Mouse (Mus musculus) cerebellum, adult 2 months (tissue): ENCODE data around the gene Elmsan1. TPM values are rescaled to one million over a fixed set of nuclear protein-coding genes. Genes with fewer than 3 reads are reported as not detected.

Experiments
- DNase-seq, 2 experiments: peaks; one replicate each; pipeline ENCODE4 v3.0.0; 2021
- H3K27ac ChIP-seq: fragments of 200-500 bp; 2 replicates; pipeline ENCODE4 v1.5.1; 2012; ENCODE audit warnings: low read length, control low read depth, inconsistent platforms; ENCODE audit not compliant: insufficient read depth
- H3K27me3 ChIP-seq: fragments of 200-500 bp; 2 replicates; pipeline ENCODE4 v1.6.1; 2012; ENCODE audit warnings: inconsistent platforms, mild to moderate bottlenecking, low read length, moderate library complexity; ENCODE audit not compliant: control insufficient read depth, insufficient read depth
- H3K4me1 ChIP-seq: fragments of 200-500 bp; 2 replicates; pipeline ENCODE4 v1.6.1; 2011; ENCODE audit warnings: low read length; ENCODE audit not compliant: control insufficient read depth, insufficient read depth
- H3K4me3 ChIP-seq: fragments of 200-500 bp; replicated peaks from 2 replicates; pipeline ENCODE3; 2011; ENCODE audit warnings: mild to moderate bottlenecking, low read depth, low read length, control low read depth; ENCODE audit not compliant: insufficient read depth
- CTCF ChIP-seq: fragments of 200-500 bp; IDR thresholded peaks from 2 replicates; pipeline ENCODE4 v1.5.1; 2011; ENCODE audit warnings: low read depth, mild to moderate bottlenecking, control low read depth, low read length, moderate library complexity, borderline replicate concordance; ENCODE audit not compliant: insufficient read depth
- POLR2A ChIP-seq: fragments of 200-500 bp; IDR thresholded peaks from 2 replicates; pipeline ENCODE4 v1.6.1; 2011; ENCODE audit warnings: low read length, control low read depth, borderline replicate concordance; ENCODE audit not compliant: insufficient read depth
- WGBS: fragments of 180-500 bp; shearing (Covaris S2); methylation state at CpG from one replicate; pipeline ENCODE4 v1.1.7; 2018; 5-methylcytosine and 5-hydroxymethylcytosine counted together
- polyA plus RNA-seq: library from polyadenylated mRNA; depleted of rRNA; stranded (reverse); fragments of >200 nt; gene quantifications from 2 replicates; pipeline ENCODE4 v1.2.3, GENCODE M21; 2012

Gene Elmsan1
- polyA plus RNA-seq, 1 experiment: 8.4 TPM

GRCm38 (mm10) chr12:84163133-84163532 is 55.5 kb downstream of the Elmsan1 start:
- Histone ChIP-seq H3K4me1 (no peaks in the 10 kb centered on the region; the same call in 1 of the 2 replicates), H3K4me3 (no peak overlapping the region), H3K27ac (no peak overlapping the region), H3K27me3 (no peaks in the 10 kb centered on the region)
- 66% methylated on average over 9 of the region's 9 CpGs for WGBS
- TF ChIP-seq CTCF (peak; percentile 65), POLR2A (no peak)
- DNase-seq: peak in 1 of 2 experiments; percentile 46

GRCm38 (mm10) chr12:84161616-84162433 is 56.9 kb downstream of the Elmsan1 start:
- TF ChIP-seq CTCF (peak; percentile 46), POLR2A (no peak)
- Histone ChIP-seq H3K4me3 (no peak overlapping the region), H3K27me3 (no peaks in the 10 kb centered on the region), H3K4me1 (peaks cover 4% of the 10 kb centered on the region; the same call in 1 of the 2 replicates), H3K27ac (no peak overlapping the region)
- WGBS: 79% methylated on average over 14 of the region's 14 CpGs
- no peak for DNase-seq

GRCm38 (mm10) chr12:84161116-84161515 is 57.6 kb downstream of the Elmsan1 start:
- H3K27ac ChIP-seq: no peak overlapping the region
- DNase-seq: no peak
- WGBS: 84% methylated on average over 8 of the region's 8 CpGs
- no peaks in the 10 kb centered on the region for H3K27me3 ChIP-seq
- TF ChIP-seq CTCF (no peak), POLR2A (no peak)
- no peak overlapping the region for H3K4me3 ChIP-seq
- H3K4me1 ChIP-seq: peaks cover 11% of the 10 kb centered on the region

- peaks cover 14% of the 10 kb centered on the region for H3K4me1 ChIP-seq
- no peaks in the 10 kb centered on the region for H3K27me3 ChIP-seq
- TF ChIP-seq POLR2A (no peak), CTCF (no peak)
- no peak overlapping the region for H3K4me3 ChIP-seq
- 97% methylated on average over 8 of the region's 8 CpGs for WGBS
- H3K27ac ChIP-seq: no peak overlapping the region
- DNase-seq: no peak
Measured at GRCm38 (mm10) chr12:84160491-84160890, 58.2 kb downstream of the Elmsan1 start.

- peaks cover 26% of the 10 kb centered on the region for H3K4me1 ChIP-seq
- TF ChIP-seq POLR2A: no peak
- TF ChIP-seq CTCF: no peak
- no peak overlapping the region for H3K27ac ChIP-seq
- no peak for DNase-seq
- 88% methylated on average over 14 of the region's 14 CpGs for WGBS
- no peak overlapping the region for H3K4me3 ChIP-seq
- no peaks in the 10 kb centered on the region for H3K27me3 ChIP-seq
Measured at GRCm38 (mm10) chr12:84158156-84158555, 60.5 kb downstream of the Elmsan1 start.

- WGBS: 75% methylated on average over 18 of the region's 18 CpGs
- Histone ChIP-seq H3K27ac (peak overlapping the region; percentile 71), H3K4me3 (no peak overlapping the region), H3K27me3 (no peaks in the 10 kb centered on the region), H3K4me1 (peaks cover 29% of the 10 kb centered on the region)
- no peak for TF ChIP-seq CTCF
- TF ChIP-seq POLR2A: no peak
- peak in 1 of 2 experiments; percentile 33 for DNase-seq
Measured at GRCm38 (mm10) chr12:84156210-84156609, 62.5 kb downstream of the Elmsan1 start.

GRCm38 (mm10) chr12:84155523-84155871 is 63.2 kb downstream of the Elmsan1 start:
- Histone ChIP-seq H3K4me3 (no peak overlapping the region), H3K4me1 (peaks cover 29% of the 10 kb centered on the region), H3K27ac (peak overlapping the region; percentile 68; the same call in 1 of the 2 replicates), H3K27me3 (no peaks in the 10 kb centered on the region)
- WGBS: 14% methylated on average over 2 of the region's 2 CpGs
- no peak for TF ChIP-seq POLR2A
- TF ChIP-seq CTCF: no peak
- peak; percentile 49 to 75 for DNase-seq

GRCm38 (mm10) chr12:84154786-84155522 is 63.7 kb downstream of the Elmsan1 start:
- Histone ChIP-seq H3K4me1 (peaks cover 29% of the 10 kb centered on the region), H3K27me3 (no peaks in the 10 kb centered on the region), H3K27ac (peak overlapping the region; percentile 83), H3K4me3 (no peak overlapping the region)
- 13% methylated on average over 11 of the region's 11 CpGs for WGBS
- DNase-seq: peak; percentile 94 to 97
- TF ChIP-seq POLR2A (no peak), CTCF (no peak)
